Mouse (Mus musculus) gastrocnemius, postnatal 4 days (tissue): ENCODE results near the gene Nufip2. TPM values are rescaled to one million over a fixed set of nuclear protein-coding genes. Genes with fewer than 3 reads are reported as not detected.

ENCODE experiments used
- total RNA-seq, 2 experiments: library from RNA; stranded (reverse); gene quantifications; 2 replicates each; pipeline ENCODE4 v1.2.3; 2021

Gene Nufip2
- total RNA-seq, 2 experiments from 2014 or later, result 60.1 to 64.9 TPM

Other genes with a start within 250 kb of the Nufip2 start
- gene Coro6, start 223.7 kb upstream of the Nufip2 start, total RNA-seq, result 10 to 100 TPM; 82.0 to 90.3 TPM
- 10 to 100 TPM; 13.0 to 13.8 TPM for gene Ankrd13b, start 196.5 kb upstream of the Nufip2 start, total RNA-seq
- 10 to 100 TPM; 48.5 to 52.9 TPM for gene Git1, start 192.6 kb upstream of the Nufip2 start, total RNA-seq
- 1 to 10 TPM; 1.2 to 2.5 TPM for gene Abhd15, start 171.0 kb upstream of the Nufip2 start, total RNA-seq
- gene Trp53i13, start 170.2 kb upstream of the Nufip2 start, total RNA-seq, result 10 to 100 TPM; 14.8 to 15.0 TPM
- not detected for gene Gm10392, start 167.0 kb upstream of the Nufip2 start, total RNA-seq
- 10 to 100 TPM; 49.6 to 50.1 TPM for gene Taok1, start 78.3 kb upstream of the Nufip2 start, total RNA-seq
- not detected for gene Cryba1, start 39.1 kb downstream of the Nufip2 start, total RNA-seq
- 100 to 1,000 TPM; 261 to 280 TPM for gene Myo18a, start 77.1 kb downstream of the Nufip2 start, total RNA-seq
- not detected for gene Gm10277, start 101.6 kb downstream of the Nufip2 start, total RNA-seq
- under 1 TPM; 0.34 to 0.57 TPM for gene Pipox, start 207.9 kb downstream of the Nufip2 start, total RNA-seq
- gene Sez6, start 244.6 kb downstream of the Nufip2 start, total RNA-seq, result 1 to 10 TPM in 1 of 2 experiments, under 1 TPM in 1; 0.21 to 1.0 TPM